Comparison of ENCODE assay signal across 1 mouse cellular context in the genomic region with DNA sequence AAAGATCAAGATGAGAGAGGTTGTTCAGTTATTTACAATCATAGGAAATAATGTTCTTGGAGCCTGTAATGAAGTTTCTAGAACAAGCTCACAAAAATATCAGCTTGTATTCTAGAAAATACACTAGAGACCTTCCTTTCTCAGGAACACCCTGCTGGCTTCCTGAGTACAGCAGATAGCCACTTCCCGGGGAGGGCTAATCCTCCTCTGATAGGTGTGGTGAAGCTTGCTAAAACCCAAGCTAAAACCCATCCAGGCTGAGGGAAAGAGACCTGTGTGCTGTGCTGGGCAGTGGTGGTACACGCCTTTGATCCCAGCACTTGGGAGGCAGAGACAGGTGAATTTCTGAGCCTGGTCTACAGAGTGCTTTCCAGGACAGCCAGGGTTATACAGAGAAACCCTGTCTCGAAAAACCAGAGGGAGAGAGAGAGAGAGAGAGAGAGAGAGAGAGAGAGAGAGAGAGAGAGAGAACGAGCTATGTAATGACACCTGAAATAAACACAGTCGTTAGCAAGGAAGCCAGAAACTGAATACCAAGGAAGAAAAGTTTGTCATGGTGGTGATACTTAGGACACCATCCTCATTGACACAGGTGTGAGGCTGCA.
TF ChIP-seq lines count a peak whose summit lies in the region.

No protein-coding gene starts in this region.

TF ChIP-seq in MEL, 35 proteins besides CTCF, POLR2A, EP300 and RAD21 (continued from another document):
- TF ChIP-seq SIN3A (IDR thresholded peaks at IDR 0.05; ENCODE audit: low read length) (peak; percentile 66), NRF1 (IDR thresholded peaks at IDR 0.05; ENCODE audit: insufficient read depth, low read depth, low read length, poor library complexity, severe bottlenecking) (no peak), MAFK (IDR thresholded peaks at IDR 0.05; ENCODE audit: borderline replicate concordance, low read depth, low read length) (no peak), MEF2A (IDR thresholded peaks at IDR 0.05; ENCODE audit: extremely low read depth, insufficient replicate concordance, low read depth, low read length, poor library complexity, severe bottlenecking) (no peak), KAT2A (conservative IDR thresholded peaks at IDR 0.05; ENCODE audit: low read depth, low read length) (no peak), MXI1 (IDR thresholded peaks at IDR 0.05; ENCODE audit: low read depth, low read length) (peak; percentile 13; the same call in 1 of the 2 replicates), ELF1 (IDR thresholded peaks at IDR 0.05; ENCODE audit: low read depth, low read length) (peak; percentile 53; the same call in 1 of the 2 replicates), ZMIZ1 (IDR thresholded peaks at IDR 0.05; ENCODE audit: low read depth, low read length) (peak; percentile 63; the same call in 1 of the 2 replicates), HCFC1 (IDR thresholded peaks at IDR 0.05; ENCODE audit: low read depth, low read length) (peak; percentile 48; the same call in 1 of the 2 replicates)
